In the genomic region with DNA sequence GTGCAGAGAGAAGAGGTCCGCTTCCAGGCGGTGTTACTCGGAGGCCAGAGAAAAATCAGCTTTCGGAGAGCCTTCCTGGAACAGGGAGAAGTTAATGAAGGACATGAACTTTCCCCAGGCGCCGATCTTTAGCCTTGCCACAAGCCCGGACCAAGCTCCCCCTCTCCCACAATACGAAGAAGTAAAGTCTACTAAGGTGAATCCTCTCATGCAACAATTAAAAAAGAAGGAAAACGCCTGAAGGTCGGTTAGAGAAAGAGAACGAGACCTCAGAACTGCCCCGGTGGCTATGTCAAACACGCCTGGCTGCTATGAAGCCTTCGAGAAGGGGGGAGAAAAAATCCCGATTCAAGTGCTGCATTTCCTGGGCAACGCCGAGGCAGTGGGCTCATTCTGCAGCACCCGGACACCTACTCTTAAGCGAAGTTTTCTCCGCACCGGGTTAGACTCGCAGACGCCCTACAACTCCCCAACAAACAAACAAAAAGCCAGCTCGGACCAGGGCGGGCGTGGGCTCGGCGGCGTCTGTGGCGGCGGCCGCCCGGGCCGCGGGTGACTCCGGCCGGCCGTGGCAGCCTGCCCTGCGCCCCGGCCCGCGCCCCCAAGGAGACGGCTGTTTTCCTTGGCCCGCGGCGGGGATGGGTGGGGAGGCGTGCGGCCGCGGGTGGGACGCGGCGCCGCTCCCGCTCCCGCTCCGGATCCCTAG, we compare ENCODE assay signal across 8 mouse cellular contexts. TPM values are rescaled to one million over a fixed set of nuclear protein-coding genes. Genes with fewer than 3 reads are reported as not detected.
DNase-seq lines count a peak whose midpoint lies in the region; ATAC-seq and TF ChIP-seq lines count a peak whose summit lies in the region.

No protein-coding gene starts in this region.

- peak; percentile 56 for DNase-seq in 3T3-L1 (ENCODE audit: low read depth, low spot score)
- DNase-seq in ES-E14 (ENCODE audit: low read depth, low spot score): peak; percentile 20
- no peak for DNase-seq in embryonic facial prominence, embryonic 10.5 days (ENCODE audit: low spot score)
- peak; percentile 58 for DNase-seq in kidney, postnatal 14 days
- DNase-seq in midbrain, embryonic 11.5 days (ENCODE audit: low spot score, missing footprints): peak; percentile 96
- peak; percentile 46 to 77 for DNase-seq in spleen, postnatal 4 days (ENCODE audit: low spot score in 2 of 2)

- H3K36me3 ChIP-seq in ES-E14 (ENCODE audit: control insufficient read depth, insufficient read depth, low read length, poor library complexity, severe bottlenecking): no peaks in the 10 kb centered on the region
- no peaks in the 10 kb centered on the region for H3K36me3 ChIP-seq in embryonic facial prominence, embryonic 10.5 days (replicated peaks)
- H3K36me3 ChIP-seq in heart, embryonic 14.5 days (ENCODE audit: control insufficient read depth, insufficient read depth, low read length): no peaks in the 10 kb centered on the region
- H3K36me3 ChIP-seq in midbrain, embryonic 11.5 days (ENCODE audit: control insufficient read depth, insufficient read depth, low read length): no peaks in the 10 kb centered on the region

- in situ Hi-C loops in ES-E14 (cut with MboI; ENCODE audit: low sequenced_read_pairs in 2 of 2, unreplicated experiment in 2 of 2): no loop called here

- no peaks in the 10 kb centered on the region for H3K27me3 ChIP-seq in embryonic facial prominence, embryonic 10.5 days (replicated peaks; ENCODE audit: low read depth, poor library complexity, severe bottlenecking)
- H3K27me3 ChIP-seq in heart, embryonic 14.5 days (ENCODE audit: control insufficient read depth, insufficient read depth, low read length): no peaks in the 10 kb centered on the region
- no peaks in the 10 kb centered on the region for H3K27me3 ChIP-seq in midbrain, embryonic 11.5 days (ENCODE audit: control insufficient read depth, insufficient read depth, low read length)

- H3K9me3 ChIP-seq in ES-E14 (ENCODE audit: control insufficient read depth, insufficient read depth, low read depth, low read length): no peaks in the 10 kb centered on the region
- no peaks in the 10 kb centered on the region for H3K9me3 ChIP-seq in embryonic facial prominence, embryonic 10.5 days
- no peaks in the 10 kb centered on the region for H3K9me3 ChIP-seq in heart, embryonic 14.5 days (ENCODE audit: control insufficient read depth, low read length)
- H3K9me3 ChIP-seq in midbrain, embryonic 11.5 days (ENCODE audit: control insufficient read depth, low read length): no peaks in the 10 kb centered on the region

- ATAC-seq in heart, embryonic 14.5 days (ENCODE audit: insufficient number of reproducible peaks, insufficient read depth, low FRiP score, low read depth): no peak
- no peak for ATAC-seq in midbrain, embryonic 11.5 days (ENCODE audit: low FRiP score)
- no peak for ATAC-seq in granulocyte monocyte progenitor cell, adult 5-6 weeks (replicated peaks; ENCODE audit: poor library complexity, severe bottlenecking)

- H3K4me3 ChIP-seq in ES-E14 (ENCODE audit: insufficient read depth in 1 of 2, low read depth in 1 of 2, low read length in 2 of 2, poor library complexity in 1 of 2, severe bottlenecking in 1 of 2): peak overlapping the region; percentile 85 to 88
- H3K4me3 ChIP-seq in embryonic facial prominence, embryonic 10.5 days: peak overlapping the region; percentile 90
- peak overlapping the region; percentile 72 to 95 for H3K4me3 ChIP-seq in heart, embryonic 14.5 days (ENCODE audit: control insufficient read depth in 1 of 2, insufficient read depth in 1 of 2, low read depth in 1 of 2, low read length in 2 of 2)
- H3K4me3 ChIP-seq in midbrain, embryonic 11.5 days (ENCODE audit: low read depth, low read length): peak overlapping the region; percentile 77

- H3K4me1 ChIP-seq in ES-E14 (ENCODE audit: control insufficient read depth in 2 of 2, insufficient read depth in 2 of 2, low read length in 2 of 2, poor library complexity in 1 of 2): peaks cover 5 to 7% of the 10 kb centered on the region in 2 experiments; a peak in 2 of 4 replicates
- peaks cover 41% of the 10 kb centered on the region for H3K4me1 ChIP-seq in embryonic facial prominence, embryonic 10.5 days
- peaks cover 10 to 37% of the 10 kb centered on the region in 2 experiments for H3K4me1 ChIP-seq in heart, embryonic 14.5 days (ENCODE audit: control insufficient read depth in 2 of 2, insufficient read depth in 2 of 2, low read length in 2 of 2)
- H3K4me1 ChIP-seq in midbrain, embryonic 11.5 days (ENCODE audit: control insufficient read depth, insufficient read depth, low read length): peaks cover 27% of the 10 kb centered on the region

- peak overlapping the region; percentile 91 for H3K4me2 ChIP-seq in heart, embryonic 14.5 days (ENCODE audit: low read length)
- H3K4me2 ChIP-seq in midbrain, embryonic 11.5 days: peak overlapping the region; percentile 86

- peak overlapping the region; percentile 78 for H3K27ac ChIP-seq in ES-E14 (ENCODE audit: insufficient read depth, low read depth, low read length, poor library complexity, severe bottlenecking)
- H3K27ac ChIP-seq in embryonic facial prominence, embryonic 10.5 days (replicated peaks): peak overlapping the region; percentile 99
- H3K27ac ChIP-seq in heart, embryonic 14.5 days (replicated peaks in 1 of 2; ENCODE audit: control insufficient read depth in 1 of 2, insufficient read depth in 1 of 2, low read depth in 2 of 2, low read length in 2 of 2): peak overlapping the region; percentile 94 to 99
- peak overlapping the region; percentile 99 for H3K27ac ChIP-seq in midbrain, embryonic 11.5 days (ENCODE audit: low read depth, low read length)

- under 1% methylated on average over 57 of the region's 57 CpGs for WGBS in embryonic facial prominence, embryonic 10.5 days
- WGBS in heart, embryonic 14.5 days: under 1% methylated on average over 47 of the region's 57 CpGs
- under 1% methylated on average over 57 of the region's 57 CpGs for WGBS in midbrain, embryonic 11.5 days

- peak overlapping the region; percentile 83 for H3K9ac ChIP-seq in ES-E14 (ENCODE audit: insufficient read depth, low read depth, low read length, poor library complexity, severe bottlenecking)
- H3K9ac ChIP-seq in heart, embryonic 14.5 days (ENCODE audit: low read length): peak overlapping the region; percentile 99
- peak overlapping the region; percentile 100 for H3K9ac ChIP-seq in midbrain, embryonic 11.5 days (ENCODE audit: low read length)

TF ChIP-seq in ES-E14, 5 proteins besides CTCF, POLR2A, EP300 and RAD21:
- TF ChIP-seq CHD2 (IDR thresholded peaks at IDR 0.05; ENCODE audit: low read depth, low read length) (no peak), ZNF384 (IDR thresholded peaks at IDR 0.05; ENCODE audit: low read depth, low read length) (no peak), HCFC1 (IDR thresholded peaks at IDR 0.05; ENCODE audit: borderline replicate concordance, insufficient read depth, low read length) (no peak), MAFK (IDR thresholded peaks at IDR 0.05; ENCODE audit: insufficient read depth, low read depth, low read length) (no peak), ZC3H11A (IDR thresholded peaks at IDR 0.05; ENCODE audit: borderline replicate concordance, low read depth, low read length) (no peak)

RNA-seq across cellular contexts. Expression of gene Arhgap21, which starts 0.9 kb away (rescaled TPM):
- total RNA-seq in ES-E14 (2012; rRNA removed): 35.6 and 40.1 TPM in 2 replicates
- polyA plus RNA-seq in embryonic facial prominence, embryonic 10.5 days (2016; fragmentation: Nextera tagmentation; extraction: Ambion mirVana): 15.7 and 23.1 TPM in 2 replicates
- 27.4 and 28.0 TPM in 2 replicates for polyA plus RNA-seq in heart, embryonic 14.5 days (2014; fragmentation: Nextera tagmentation; extraction: Ambion mirVana)
- polyA plus RNA-seq in midbrain, embryonic 11.5 days (2014; fragmentation: Nextera tagmentation; extraction: Ambion mirVana): 56.9 and 57.4 TPM in 2 replicates
- total RNA-seq in granulocyte monocyte progenitor cell, adult 5-6 weeks (2014; fragmentation: Nextera tagmentation): 40.6 and 58.6 TPM in 2 replicates
- 18.4 and 28.1 TPM in 2 replicates for total RNA-seq in granulocyte monocyte progenitor cell, adult 5-6 weeks (2017)
